Mouse (Mus musculus) MEL (cell line): ENCODE data around the gene Scd3.
"Not testable (repeated sequence)": the region's sequence is repeated elsewhere in the genome, so short reads cannot be mapped to it uniquely, and the experiment has no call there.

ENCODE experiments used
- CHD2 ChIP-seq: IDR thresholded peaks from 2 replicates; pipeline ENCODE4 v1.6.1; 2011; ENCODE audit warnings: low read length, improper control_type of control experiment
- CTCF ChIP-seq, 3 experiments: IDR thresholded peaks in 2 of 3; conservative IDR thresholded peaks in 1 of 3; 2 replicates each; pipeline ENCODE4 v1.5.1; 2011 to 2012; ENCODE audit warnings: low read length in 3 of 3, low read depth in 2 of 3, mild to moderate bottlenecking in 2 of 3, improper control_type of control experiment in 1 of 3, inconsistent platforms in 1 of 3, mixed read lengths in 1 of 3, moderate library complexity in 1 of 3; ENCODE audit not compliant: control insufficient read depth in 1 of 3, insufficient read depth in 1 of 3, poor library complexity in 1 of 3, severe bottlenecking in 1 of 3
- HCFC1 ChIP-seq: IDR thresholded peaks from 2 replicates; pipeline ENCODE4 v1.6.1; 2012; ENCODE audit warnings: low read depth, mild to moderate bottlenecking, inconsistent platforms, low read length, improper control_type of control experiment, moderate library complexity
- MAFK ChIP-seq: IDR thresholded peaks from 2 replicates; pipeline ENCODE4 v1.6.1; 2011; ENCODE audit warnings: low read depth, mild to moderate bottlenecking, low read length, improper control_type of control experiment, borderline replicate concordance
- POLR2A ChIP-seq, 2 experiments: IDR thresholded peaks; 2 replicates each; pipeline ENCODE4 v1.6.1; 2011 to 2012; ENCODE audit warnings: low read length in 2 of 2, mild to moderate bottlenecking in 2 of 2, control low read depth in 1 of 2, improper control_type of control experiment in 1 of 2, low read depth in 1 of 2, moderate library complexity in 1 of 2; ENCODE audit not compliant: control insufficient read depth in 1 of 2, insufficient read depth in 1 of 2, poor library complexity in 1 of 2
- TAL1 ChIP-seq: IDR thresholded peaks from 2 replicates; pipeline ENCODE4 v1.6.1; 2012; ENCODE audit warnings: mild to moderate bottlenecking, inconsistent platforms, low read length, moderate library complexity, mixed read lengths
- USF2 ChIP-seq, 2 experiments: IDR thresholded peaks; 2 replicates each; pipeline ENCODE4 v1.6.1; 2011 to 2012; ENCODE audit warnings: improper control_type of control experiment in 2 of 2, low read length in 2 of 2, borderline replicate concordance in 1 of 2, inconsistent platforms in 1 of 2, low read depth in 1 of 2, mild to moderate bottlenecking in 1 of 2; ENCODE audit not compliant: insufficient read depth in 1 of 2
- ZC3H11A ChIP-seq: IDR thresholded peaks from 2 replicates; pipeline ENCODE4 v1.6.1; 2012; ENCODE audit warnings: low read depth, mild to moderate bottlenecking, inconsistent platforms, low read length, improper control_type of control experiment
- ZNF384 ChIP-seq: IDR thresholded peaks from 2 replicates; pipeline ENCODE4 v1.6.1; 2012; ENCODE audit warnings: low read depth, mild to moderate bottlenecking, inconsistent platforms, low read length, improper control_type of control experiment

GRCm38 (mm10) chr19:44281825-44282447 lies 78.9 kb downstream of the Scd3 start:
- not testable (repeated sequence) for TF ChIP-seq CTCF (IDR thresholded peaks at IDR 0.05 in 2 of 3, conservative IDR thresholded peaks at IDR 0.05 in 1 of 3; ENCODE audit: control insufficient read depth in 1 of 3, insufficient read depth in 1 of 3, low read depth in 2 of 3, low read length in 3 of 3, poor library complexity in 1 of 3, severe bottlenecking in 1 of 3); MAFK; ZNF384; ZC3H11A; TAL1; USF2 (IDR thresholded peaks at IDR 0.05; ENCODE audit: borderline replicate concordance in 1 of 2, insufficient read depth in 1 of 2, low read depth in 1 of 2, low read length in 2 of 2); CHD2
- TF ChIP-seq POLR2A (IDR thresholded peaks at IDR 0.05; ENCODE audit: control insufficient read depth in 1 of 2, insufficient read depth in 1 of 2, low read depth in 1 of 2, low read length in 2 of 2, poor library complexity in 1 of 2) (peak in 1 of 2 experiments; percentile 5; a peak in 1 of 4 replicates), HCFC1 (peak; percentile 45; the same call in 1 of the 2 replicates)
